Mouse (Mus musculus) kidney, postnatal 25 days (tissue): ENCODE data around the gene Vrk3.

Source experiments
- DNase-seq, 2 experiments: peaks; one replicate each; pipeline ENCODE4 v3.0.0; 2021; ENCODE audit warnings: mixed read lengths in 2 of 2

Gene Vrk3

DNA sequence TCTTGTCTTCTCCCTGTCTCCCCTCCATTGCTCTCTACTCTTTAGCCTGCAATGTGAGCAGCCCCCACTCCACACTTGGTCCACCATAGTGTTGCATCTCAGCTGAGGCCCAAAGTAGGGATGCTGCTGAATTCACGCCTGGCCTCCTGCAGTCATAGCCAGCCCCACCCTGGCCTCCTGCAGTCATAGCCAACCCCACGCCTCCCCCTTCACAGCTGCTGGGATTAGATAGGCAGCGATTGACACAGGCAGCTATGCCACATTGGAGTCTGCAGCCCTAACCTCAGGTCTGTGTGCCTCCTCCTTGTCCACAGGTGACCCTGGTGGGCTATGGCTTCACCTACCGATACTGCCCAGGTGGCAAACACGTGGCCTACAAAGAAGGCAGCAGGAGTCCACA lies 19.9 kb downstream of the Vrk3 start:
- DNase-seq, result no peak

DNA sequence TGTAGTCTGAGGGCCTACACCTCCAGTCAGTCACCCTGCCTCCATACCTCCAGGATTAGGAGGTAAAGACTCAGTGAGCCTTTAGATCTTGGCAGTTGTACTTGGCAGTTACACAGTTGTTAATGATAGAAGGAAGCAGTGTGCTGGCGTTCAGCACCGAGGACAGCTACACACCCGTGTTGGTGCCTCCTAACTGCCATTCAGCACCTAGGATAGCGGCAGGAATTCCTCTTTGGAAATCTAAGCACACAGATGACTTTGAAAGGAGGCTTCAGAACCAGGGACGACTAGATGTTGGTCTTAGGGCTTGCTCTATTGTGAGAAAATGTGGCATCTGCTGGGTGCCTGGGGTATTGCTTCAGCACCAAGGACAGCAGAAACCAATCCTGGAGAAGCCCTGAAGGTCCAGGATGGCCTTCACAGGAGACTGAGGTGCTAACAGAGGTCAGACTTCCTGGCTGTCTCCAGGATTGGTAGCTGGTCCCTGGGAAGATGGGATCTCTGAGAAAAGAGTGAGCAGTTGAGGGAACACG lies 21.9 kb downstream of the Vrk3 start:
- DNase-seq, result peak; percentile 72 to 86

DNA sequence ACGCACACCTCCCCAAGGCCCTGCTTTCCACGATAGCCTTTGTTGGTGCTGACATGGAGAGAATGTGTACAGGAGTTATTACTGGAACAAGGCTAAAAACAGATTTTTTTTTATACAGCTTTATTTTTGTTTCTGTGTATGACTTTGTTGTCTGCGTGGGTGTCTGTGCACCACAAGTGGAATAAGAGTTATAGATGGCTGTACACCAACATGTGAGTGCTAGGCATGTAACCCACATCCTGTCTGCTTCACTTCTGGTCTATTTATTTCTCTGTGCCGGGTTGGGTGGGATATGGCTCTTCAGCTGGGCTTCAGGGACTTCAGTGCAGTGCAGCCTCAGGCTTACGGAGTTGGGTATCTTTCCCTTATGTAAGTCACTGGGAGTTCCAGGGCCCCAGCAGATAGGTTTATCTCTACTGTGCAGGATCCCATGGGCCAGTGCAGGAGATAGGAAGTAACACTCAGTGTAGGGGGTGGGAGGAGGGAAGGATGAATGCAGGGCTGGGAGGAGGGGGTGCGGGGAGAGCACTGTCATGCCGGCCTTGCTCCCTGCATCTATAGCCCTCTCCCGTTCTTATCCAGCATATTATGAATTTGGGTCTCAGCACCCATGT lies 24.5 kb downstream of the Vrk3 start:
- no peak for DNase-seq

DNA sequence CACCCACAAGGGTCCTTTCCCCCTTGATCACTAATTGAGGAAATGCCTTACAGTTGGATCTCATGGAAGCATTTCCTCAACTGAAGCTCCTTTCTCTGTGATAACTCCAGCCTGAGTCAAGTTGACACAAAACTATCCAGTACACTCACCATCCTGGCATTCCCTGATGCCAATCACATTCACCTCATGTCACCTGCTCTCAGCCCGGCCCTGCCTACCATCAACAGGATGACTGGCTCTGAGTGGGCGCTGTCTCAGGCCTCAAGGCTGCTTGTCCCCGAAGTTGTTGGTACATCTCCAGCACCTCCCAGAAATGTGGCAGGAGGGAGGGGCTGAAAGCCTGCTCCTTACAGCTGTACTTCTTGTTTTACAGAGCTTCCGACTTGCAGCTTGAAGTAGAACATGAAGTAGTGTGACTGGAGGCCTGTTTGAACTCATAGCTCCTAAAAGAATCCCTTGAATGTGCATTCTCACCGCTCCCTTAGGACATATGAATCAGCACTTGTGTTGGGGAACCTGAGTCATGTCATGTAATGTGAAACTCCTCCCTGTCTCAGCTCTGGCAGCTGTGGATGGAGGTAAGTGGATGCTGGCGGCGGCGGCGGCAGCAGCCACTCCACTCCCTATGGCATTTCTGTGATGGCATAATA lies 28.8 kb downstream of the Vrk3 start:
- DNase-seq, result no peak

DNA sequence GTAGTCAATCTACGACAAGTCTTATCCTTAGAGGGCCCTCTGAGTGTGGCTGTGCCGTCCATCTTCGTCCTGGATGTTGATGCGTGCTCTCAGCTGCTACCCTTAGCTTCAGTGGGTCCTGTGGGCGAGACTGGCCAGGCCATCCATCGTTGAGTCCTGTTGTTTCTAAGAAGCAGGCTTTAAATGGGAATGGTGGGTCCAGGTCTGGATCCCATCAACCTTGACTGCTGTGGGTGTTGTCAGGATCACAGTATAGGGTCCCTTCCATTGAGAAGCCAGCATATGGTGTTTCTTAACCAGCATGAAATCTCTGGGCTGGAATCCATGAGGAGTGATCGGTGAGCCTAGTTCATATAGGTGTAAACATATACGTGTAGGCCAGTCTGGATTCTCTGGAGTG lies 31.9 kb downstream of the Vrk3 start:
- peak in 1 of 2 experiments; percentile 26 for DNase-seq

DNA sequence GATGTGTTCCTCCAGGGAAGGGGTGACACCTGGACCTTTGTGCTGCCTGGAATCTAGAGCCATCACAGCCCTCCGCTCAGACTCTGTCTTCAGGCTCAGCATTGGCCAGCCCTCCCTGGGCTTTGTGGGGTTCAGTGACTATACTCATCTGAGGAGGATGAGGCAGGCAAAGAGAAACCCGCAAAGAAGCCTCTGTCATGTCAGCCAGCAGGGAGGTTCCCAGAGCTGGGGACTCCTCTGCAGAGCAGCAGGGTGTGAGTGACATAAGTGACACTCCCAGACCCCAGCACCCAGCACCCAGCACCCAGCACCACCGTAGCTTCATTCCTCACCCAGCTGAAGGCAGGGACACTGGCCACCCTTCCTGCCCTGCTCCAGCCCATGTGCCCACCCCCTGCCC lies 41.3 kb downstream of the Vrk3 start:
- DNase-seq, result peak in 1 of 2 experiments; percentile 25

DNA sequence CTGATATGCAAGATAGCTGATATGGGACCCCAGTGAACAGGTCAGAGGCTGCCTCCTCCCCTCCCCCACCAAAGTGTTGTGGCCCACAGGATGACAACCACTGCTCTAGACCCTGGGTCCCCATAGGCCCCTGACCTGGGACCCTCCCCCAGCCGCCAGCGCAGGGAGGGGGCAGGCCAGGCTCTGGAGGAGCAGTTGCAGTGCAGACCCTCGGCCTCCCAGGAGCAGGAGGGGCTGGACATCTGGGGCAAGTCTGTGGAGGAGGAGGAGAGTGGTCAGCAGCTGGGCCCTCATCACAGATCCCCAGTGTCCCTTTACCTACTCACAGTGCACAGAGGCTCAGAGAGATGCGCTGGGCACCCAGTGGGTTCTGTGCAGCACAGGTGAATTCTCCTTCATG lies 41.9 kb downstream of the Vrk3 start:
- peak in 1 of 2 experiments; percentile 19 for DNase-seq

DNA sequence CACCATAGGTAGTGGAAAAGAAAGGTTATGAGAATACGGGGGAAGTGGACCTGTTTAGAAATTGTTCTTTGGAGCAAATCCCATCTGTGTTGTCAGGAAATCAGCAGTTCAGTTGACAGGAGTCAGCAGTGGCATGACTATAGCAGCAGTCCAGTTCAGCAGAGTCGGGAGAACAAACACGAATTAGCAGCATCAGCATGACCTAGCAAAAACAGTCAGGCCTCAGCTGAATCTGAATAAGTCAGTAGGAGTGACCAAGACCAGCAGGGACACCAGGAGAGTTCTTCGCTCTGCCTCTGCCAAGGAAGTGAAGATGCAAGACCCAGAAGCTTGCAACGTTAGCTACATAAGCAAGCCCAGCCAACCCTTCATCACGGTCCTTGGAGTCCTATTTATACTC lies 44.6 kb downstream of the Vrk3 start:
- no peak for DNase-seq

DNA sequence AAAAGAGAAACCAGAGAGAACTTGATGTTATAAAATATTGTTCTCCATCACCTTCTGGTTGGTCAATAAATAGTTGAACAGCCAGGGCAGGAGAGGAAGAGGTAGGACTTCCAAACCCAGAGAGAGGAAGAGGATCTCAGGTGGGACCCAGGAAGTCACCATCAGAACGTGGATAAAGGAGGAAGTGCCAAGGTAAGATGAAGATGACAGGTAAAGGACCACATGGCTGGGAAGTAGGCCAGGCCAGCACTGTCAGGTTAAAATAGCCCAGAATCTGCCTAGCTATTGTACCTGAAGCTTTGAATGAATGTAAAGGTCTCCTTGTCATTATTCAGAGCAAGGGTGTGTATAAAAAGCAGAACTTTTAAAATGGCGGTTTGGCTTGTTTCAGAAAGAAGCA lies 60.7 kb downstream of the Vrk3 start:
- DNase-seq, result no peak

DNA sequence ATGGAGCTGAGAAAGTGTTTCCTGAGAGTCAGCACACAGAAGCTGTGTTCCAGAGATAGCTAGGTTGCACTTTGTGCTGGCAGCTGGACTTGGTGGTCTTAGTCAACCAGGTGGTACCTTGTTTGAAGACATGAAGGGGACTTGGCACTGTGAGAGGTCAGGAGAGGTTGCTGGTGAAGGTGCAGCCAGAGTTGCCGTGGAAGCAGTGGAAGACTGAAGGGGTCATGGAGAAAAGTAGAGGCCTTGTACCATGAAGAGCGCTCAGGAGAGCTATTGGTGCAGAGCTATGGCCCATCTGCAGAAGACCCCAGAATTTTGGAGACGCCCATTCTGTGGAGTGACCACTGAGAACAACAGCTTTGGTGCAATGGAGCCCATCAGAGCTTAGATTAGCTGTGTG lies 61.3 kb downstream of the Vrk3 start:
- DNase-seq, result no peak

DNA sequence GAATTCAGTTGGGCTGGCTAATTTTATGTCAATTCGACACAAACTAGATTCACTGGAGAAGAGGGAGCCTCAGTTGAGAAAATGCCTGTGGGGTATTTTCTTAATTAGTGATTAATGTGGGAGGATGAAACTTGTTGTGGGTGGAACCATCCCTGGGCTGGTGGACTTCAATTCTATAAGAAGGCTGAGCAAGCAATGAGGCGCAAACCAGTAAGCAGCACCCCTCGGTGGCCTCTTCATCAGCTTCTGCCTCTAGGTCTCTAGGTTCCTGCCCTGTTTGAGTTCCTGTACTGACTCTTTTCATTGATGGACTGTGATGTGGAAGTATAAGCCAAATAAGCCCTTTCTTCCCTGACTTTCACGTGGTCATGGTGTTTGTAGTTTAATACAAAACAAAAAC lies 62.2 kb downstream of the Vrk3 start:
- DNase-seq, result peak in 1 of 2 experiments; percentile 5

DNA sequence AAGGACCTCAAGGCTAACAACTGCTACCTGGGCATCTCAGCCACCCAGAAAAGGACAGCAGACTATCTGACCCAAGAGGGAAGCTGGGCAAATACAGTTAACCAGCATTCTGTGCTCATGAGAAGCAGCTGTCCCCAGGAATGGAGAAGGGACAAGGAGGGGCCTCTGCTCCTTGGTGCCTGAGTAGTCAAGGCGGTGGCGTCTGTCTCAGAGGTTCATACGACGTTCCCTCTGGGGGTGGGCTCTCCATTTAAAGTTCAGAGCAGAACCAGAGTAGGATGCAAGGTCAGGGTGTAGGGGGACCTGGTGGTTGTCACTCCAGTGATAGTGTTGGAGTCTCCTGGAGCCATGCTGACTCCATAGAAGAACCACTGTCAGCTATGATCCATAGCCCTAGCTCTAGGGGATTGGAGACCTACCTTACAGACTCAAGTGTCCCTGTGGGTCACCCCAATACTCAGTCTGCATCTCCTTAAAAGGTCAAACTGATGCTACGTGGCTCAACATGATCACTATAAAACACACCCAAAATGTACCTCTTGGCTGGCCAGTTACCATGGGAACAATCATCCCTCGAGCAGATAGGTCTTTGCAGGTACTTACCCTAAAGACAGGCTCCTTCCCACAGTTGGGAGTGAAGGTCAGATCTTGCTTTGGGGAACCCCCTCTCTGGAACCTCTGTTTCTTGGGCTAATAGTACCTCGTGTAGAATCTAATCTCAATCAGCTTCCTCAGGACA lies 62.8 kb downstream of the Vrk3 start:
- peak in 1 of 2 experiments; percentile 17 for DNase-seq

DNA sequence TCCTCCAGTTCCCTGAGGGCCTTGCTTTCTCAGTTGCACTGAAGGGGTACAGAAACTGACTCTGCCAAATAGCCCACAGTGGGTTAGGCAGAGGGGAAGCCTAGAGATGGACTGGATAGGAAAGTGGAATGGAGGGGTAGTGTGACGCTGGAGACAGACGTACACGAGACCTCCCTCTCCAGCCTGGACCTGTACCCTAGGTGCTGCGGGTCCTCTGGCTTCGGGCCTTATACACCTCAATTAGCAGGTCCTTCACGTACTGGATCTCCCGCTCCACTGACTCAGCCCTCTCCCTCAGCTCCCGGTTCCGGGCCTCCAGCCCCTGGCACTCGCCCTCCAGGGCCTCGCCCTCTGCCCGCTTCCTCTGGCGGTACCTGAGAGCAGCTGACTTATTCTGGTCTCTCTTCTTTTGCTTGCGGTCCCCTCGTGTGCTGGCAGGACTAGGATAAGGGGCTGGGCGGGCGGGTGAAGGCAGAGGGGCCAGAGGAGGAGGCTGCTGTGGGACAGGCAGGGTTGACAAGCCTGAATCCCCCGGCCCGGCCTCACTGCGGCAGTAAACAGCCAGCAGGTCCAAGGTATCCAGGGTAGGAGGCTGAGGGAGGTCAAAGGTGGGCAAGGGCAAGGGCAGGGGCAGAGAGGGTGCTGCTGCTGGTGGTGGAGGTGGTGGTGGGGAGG lies 64.6 kb downstream of the Vrk3 start:
- DNase-seq, result peak in 1 of 2 experiments; percentile 28

DNA sequence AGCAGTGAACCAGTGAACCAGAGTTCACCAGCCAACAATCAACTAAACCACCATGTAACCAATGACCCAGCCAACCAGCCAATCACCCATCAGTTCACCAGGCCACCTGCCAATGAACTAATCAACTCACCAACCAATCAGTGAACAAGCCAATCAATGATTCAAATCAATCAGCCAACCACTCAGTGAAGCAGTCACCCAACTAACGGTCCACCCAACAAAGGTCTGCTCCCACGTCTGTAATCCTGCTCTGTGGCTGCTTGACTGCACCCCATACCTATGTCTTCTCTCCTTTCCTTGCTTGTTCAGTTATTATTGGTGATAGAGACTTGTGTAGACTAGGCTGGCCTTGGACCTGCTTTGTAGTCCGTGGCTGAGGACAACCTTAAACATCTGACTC lies 65.8 kb downstream of the Vrk3 start:
- peak in 1 of 2 experiments; percentile 18 for DNase-seq

DNA sequence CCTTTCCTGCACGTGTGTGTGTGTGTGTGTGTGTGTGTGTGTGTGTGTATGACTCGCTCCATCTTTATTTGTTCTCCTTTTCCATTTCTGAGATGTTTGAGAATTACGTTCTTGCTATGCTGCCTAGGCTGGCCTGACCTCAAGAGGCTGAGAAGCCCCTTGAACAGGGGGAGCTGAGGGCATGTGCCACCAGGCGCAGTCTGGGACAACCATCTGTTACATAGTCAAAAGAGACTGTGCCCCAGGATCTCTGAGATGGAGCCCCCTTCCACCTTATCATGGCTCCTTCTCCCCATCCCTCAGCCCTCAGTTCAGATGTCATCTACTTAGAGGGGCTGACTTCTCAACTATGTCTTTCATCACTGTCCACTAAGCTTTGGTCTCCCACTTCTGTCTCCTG lies 66.2 kb downstream of the Vrk3 start:
- peak in 1 of 2 experiments; percentile 18 for DNase-seq

DNA sequence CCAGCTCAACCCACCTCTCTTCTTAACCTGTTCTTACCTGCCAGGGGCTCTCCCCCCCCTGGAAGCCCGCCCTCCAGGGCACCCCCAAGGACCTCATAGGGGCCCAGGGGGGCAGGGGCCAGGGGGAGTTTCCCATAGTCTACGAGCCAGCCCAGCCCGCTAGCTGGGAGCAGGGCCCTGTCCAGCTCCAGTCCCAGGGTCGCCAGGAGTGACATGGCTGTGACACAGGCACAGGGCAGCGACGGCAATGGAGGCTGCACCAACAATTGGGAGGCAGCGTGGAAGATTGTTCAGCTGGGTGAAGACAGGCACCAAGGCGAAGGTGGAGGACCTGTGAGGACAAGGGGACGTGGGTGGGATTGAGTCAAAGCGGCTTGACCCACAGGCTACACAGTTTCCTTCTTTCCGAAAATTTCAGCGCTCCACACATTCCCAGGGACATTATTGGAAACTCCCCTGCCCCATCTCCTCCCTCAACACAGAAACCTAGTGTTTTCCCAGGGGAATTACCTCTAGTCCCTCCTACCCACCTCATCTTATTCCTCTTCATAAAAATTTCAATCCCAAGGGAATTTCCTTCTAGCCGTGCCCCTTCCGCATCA lies 66.8 kb downstream of the Vrk3 start:
- peak in 1 of 2 experiments; percentile 44 for DNase-seq

DNA sequence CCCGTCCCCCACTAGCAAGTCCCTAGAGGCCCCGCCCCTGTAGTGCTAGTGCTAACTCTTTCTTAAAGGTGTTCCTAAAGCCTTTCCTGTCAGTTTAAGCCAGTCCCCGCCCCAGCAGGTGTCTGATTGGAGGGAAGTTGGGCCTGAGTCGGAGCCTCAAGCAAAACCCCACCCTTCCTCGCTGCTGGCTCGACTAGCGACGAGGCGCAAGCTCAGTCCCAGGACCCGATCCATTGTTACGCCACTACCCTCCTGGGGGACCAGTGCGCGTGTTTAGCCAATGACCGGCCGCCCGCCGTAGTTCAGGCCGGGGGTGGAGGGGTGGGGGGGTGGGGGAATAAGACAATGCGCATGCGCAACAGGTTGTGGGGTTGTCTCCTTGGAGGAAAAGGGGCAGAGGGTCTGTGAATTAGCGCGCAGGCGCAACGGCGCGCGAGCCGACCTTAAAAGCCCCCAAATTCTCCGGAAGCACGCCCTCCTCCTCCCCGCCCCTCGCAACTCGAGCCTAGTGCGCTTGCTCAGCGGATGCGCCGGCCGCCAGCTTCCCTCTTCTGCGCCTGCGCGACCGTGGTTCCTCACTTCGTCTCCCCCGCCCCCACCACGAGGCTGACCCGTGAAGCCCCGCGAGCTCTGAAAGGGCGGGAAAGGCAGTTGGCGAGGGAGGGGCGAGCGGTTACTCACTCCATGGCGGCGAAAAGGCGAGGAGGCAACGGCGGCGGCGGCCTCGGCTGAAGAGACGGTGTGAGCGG lies 67.7 kb downstream of the Vrk3 start, which contains the start of the genes Nup62 and Il4i1:
Nup62 (plus strand) TSS at position 368 of the 749 bp plus-strand sequence.
Il4i1 (plus strand) TSS at position 667 of the 749 bp plus-strand sequence.
- DNase-seq, result peak; percentile 99

DNA sequence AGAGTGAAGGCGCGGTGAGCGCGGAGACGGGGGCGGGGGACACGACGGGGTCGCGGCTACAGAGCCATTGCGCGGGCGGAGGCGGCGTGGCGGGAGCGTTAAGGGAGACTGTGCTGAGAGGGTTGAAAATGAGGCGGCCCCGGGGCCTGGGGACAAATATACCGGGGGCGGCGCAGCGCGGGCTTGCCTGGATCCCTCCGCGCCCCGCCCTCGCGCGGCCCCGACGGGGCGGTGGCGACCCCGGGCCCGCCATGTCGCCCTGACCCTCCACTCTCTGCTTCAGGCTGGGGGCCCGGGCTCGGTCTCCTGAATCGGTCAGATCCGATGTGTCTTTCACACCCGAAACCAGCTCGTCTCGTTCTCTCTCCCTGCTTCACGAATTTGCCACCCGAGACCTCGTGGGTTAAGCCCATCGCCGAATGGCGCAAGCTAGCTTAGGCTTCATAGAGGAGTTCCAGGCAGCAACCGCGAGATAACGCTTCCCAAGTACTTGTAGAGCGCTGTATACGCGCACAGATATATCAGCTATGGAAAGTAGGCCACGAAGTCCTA lies 68.3 kb downstream of the Vrk3 start, which contains the start of gene Atf5:
Atf5 (minus strand) TSS at position 189 of the 552 bp plus-strand sequence.
- DNase-seq, result no peak

DNA sequence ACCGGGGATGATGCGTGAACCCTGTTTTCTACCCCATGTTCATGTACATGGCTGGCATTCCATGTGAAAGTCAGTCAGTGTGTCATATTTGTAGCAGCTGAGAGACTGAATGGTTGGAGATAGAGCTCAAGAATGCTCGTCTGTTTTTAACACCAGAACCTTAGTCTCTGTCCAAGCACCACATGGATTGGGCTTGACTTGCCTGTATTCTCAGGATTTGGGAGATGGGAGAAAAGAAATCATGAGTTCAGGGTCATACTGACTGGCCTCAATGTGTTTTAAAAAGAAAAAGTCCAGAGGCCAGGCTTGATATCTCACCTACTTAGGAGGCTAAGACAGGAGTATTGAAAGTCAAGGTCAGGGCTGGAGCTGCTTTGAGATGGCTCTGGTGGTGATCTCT lies 69.2 kb downstream of the Vrk3 start:
- DNase-seq, result no peak

DNA sequence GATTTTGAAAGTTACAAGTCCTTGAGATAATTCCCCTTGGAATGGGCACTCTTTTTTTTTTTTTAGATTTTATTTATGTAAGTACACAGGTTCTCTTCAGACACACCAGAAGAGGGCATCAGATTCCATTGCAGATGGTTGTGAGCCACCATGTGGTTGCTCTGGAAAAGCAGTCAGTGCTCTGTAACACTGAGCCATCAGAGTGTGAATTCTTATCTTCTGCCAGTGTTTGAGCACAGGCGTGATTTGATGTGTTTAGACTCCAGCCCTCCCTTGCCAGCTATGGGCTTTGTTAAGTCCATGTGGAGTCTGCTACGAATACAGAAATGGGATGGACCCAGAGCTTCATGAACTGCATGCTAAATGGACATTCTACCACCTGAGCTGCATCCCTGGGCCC lies 70.0 kb downstream of the Vrk3 start:
- peak in 1 of 2 experiments; percentile 21 for DNase-seq

DNA sequence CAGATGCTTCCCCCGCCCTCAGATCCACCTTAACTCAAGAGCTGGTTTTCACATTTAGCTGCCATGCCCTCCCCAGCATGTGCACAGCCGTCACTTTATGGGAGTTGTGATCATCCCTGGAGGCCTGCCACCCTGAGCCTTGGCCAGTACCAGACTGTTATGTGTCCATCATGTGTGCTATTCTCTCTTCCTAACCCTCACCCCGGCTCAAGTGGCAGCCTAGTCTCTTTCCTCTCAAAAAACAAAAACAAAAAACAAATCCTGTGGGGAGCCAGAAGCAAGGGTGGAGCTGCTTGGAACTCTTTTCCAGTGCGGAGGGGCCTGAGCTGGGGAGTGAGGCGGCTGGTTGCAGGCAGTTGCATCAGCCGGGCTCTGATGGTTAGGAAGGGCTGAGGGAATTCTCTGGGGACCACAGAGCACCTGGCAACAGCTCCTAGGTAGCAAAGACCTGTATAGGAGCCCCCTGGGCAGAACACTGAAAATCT lies 70.6 kb downstream of the Vrk3 start:
- DNase-seq, result peak; percentile 35 to 54
